Mouse (Mus musculus): ENCODE results near the gene Gm5089. TPM values are rescaled to one million over a fixed set of nuclear protein-coding genes. Genes with fewer than 3 reads are reported as not detected.

Gene Gm5089
- polyA plus RNA-seq, 2 experiments: not detected

GRCm38 (mm10) chr14:122471449-122472085 lies 20.7 kb upstream of the Gm5089 start:
- WGBS (ENCODE audit: insufficient replicate concordance): 5% methylated on average over 31 of the region's 31 CpGs
- Histone ChIP-seq H3K4me1 (replicated peaks; ENCODE audit: control insufficient read depth in 2 of 2, insufficient read depth in 2 of 2, low read length in 1 of 2) (no peaks in the 10 kb centered on the region), H3K27me3 (ENCODE audit: control insufficient read depth, insufficient read depth, low read length) (peaks cover 99% of the 10 kb centered on the region), H3K36me3 (replicated peaks; ENCODE audit: control insufficient read depth, insufficient read depth, low read depth) (no peaks in the 10 kb centered on the region), H3K4me3 (ENCODE audit: insufficient read depth in 1 of 2, low read depth in 2 of 2, low read length in 2 of 2) (no peak overlapping the region), H3K4me2 (ENCODE audit: low read depth) (no peak overlapping the region), H3K9ac (replicated peaks) (no peak overlapping the region), H3K27ac (no peak overlapping the region), H3K9me3 (ENCODE audit: control insufficient read depth, low read length) (no peaks in the 10 kb centered on the region)
- DNase-seq (ENCODE audit: low read depth in 3 of 3, low spot score in 3 of 3): no peak
- TF ChIP-seq EP300 (IDR thresholded peaks at IDR 0.05; ENCODE audit: low read depth) (no peak), CTCF (IDR thresholded peaks at IDR 0.05; ENCODE audit: low read depth) (no peak)
- no peak for ATAC-seq (ENCODE audit: insufficient read depth)

DNA sequence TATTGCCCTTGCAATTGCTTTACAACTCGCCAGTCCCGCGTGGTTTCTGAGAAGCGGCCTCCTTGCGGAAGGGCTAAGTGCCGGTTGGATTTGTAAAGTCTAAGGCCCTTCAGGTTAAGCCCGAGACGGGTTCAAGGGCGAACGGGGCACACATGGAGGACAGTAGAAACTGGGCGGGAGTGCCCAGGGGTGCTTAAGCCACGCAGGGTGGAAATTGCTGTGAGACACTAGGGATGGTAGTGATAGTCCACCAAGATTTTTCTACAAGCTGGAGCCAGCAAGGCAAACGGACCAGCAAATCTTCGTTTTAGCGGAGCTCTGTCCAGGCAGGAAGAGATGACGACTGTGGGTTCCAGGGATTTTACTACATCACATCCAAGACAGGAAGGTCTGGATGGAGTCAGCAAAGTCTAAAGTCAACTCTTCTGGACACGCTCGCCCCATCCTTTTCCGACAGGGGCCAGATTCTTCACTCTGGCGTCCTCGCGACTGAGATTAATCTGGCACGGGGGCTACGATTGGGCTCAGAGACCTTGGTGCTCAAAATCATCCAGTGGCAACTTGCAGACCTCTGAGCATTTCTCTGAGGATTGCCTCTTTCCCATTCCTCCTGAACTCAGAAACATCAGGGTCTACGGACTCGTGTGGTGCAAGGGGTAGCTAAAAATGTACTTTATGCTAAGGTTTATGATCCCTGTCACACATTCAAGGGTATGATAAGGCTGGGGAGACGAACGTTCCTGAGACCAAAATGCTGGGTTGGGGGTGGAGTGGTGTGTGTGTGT lies 18.2 kb upstream of the Gm5089 start:
- Histone ChIP-seq H3K4me1 (replicated peaks; ENCODE audit: control insufficient read depth in 2 of 2, insufficient read depth in 2 of 2, low read length in 1 of 2) (no peaks in the 10 kb centered on the region), H3K36me3 (replicated peaks; ENCODE audit: control insufficient read depth, insufficient read depth, low read depth) (no peaks in the 10 kb centered on the region), H3K9ac (replicated peaks) (no peak overlapping the region), H3K4me2 (ENCODE audit: low read depth) (no peak overlapping the region), H3K9me3 (ENCODE audit: control insufficient read depth, low read length) (no peaks in the 10 kb centered on the region), H3K27me3 (ENCODE audit: control insufficient read depth, insufficient read depth, low read length) (peaks cover 99% of the 10 kb centered on the region), H3K4me3 (ENCODE audit: insufficient read depth in 1 of 2, low read depth in 2 of 2, low read length in 2 of 2) (no peak overlapping the region), H3K27ac (no peak overlapping the region)
- ATAC-seq (ENCODE audit: insufficient read depth) (no peak), DNase-seq (ENCODE audit: low read depth in 3 of 3, low spot score in 3 of 3) (no peak)
- TF ChIP-seq CTCF (IDR thresholded peaks at IDR 0.05; ENCODE audit: low read depth) (no peak), EP300 (IDR thresholded peaks at IDR 0.05; ENCODE audit: low read depth) (no peak)
- 3% methylated on average over 28 of the region's 28 CpGs for WGBS (ENCODE audit: insufficient replicate concordance)

- H3K27me3 ChIP-seq (ENCODE audit: control insufficient read depth, insufficient read depth, low read length): peaks cover 99% of the 10 kb centered on the region
- H3K4me2 ChIP-seq (ENCODE audit: low read depth): no peak overlapping the region
- no peak overlapping the region for H3K4me3 ChIP-seq (ENCODE audit: insufficient read depth in 1 of 2, low read depth in 2 of 2, low read length in 2 of 2)
- no peak overlapping the region for H3K9ac ChIP-seq (replicated peaks)
- DNase-seq (ENCODE audit: low read depth in 3 of 3, low spot score in 3 of 3) (no peak), ATAC-seq (ENCODE audit: insufficient read depth) (no peak)
- H3K4me1 ChIP-seq (replicated peaks; ENCODE audit: control insufficient read depth in 2 of 2, insufficient read depth in 2 of 2, low read length in 1 of 2): no peaks in the 10 kb centered on the region
- H3K27ac ChIP-seq: no peak overlapping the region
- TF ChIP-seq EP300 (IDR thresholded peaks at IDR 0.05; ENCODE audit: low read depth) (no peak), CTCF (IDR thresholded peaks at IDR 0.05; ENCODE audit: low read depth) (no peak)
- no peaks in the 10 kb centered on the region for H3K36me3 ChIP-seq (replicated peaks; ENCODE audit: control insufficient read depth, insufficient read depth, low read depth)
- WGBS (ENCODE audit: insufficient replicate concordance): 4% methylated on average over 23 of the region's 23 CpGs
- no peaks in the 10 kb centered on the region for H3K9me3 ChIP-seq (ENCODE audit: control insufficient read depth, low read length)
These were observed 17.3 kb upstream of the Gm5089 start for GRCm38 (mm10) chr14:122467926-122468841.

DNA sequence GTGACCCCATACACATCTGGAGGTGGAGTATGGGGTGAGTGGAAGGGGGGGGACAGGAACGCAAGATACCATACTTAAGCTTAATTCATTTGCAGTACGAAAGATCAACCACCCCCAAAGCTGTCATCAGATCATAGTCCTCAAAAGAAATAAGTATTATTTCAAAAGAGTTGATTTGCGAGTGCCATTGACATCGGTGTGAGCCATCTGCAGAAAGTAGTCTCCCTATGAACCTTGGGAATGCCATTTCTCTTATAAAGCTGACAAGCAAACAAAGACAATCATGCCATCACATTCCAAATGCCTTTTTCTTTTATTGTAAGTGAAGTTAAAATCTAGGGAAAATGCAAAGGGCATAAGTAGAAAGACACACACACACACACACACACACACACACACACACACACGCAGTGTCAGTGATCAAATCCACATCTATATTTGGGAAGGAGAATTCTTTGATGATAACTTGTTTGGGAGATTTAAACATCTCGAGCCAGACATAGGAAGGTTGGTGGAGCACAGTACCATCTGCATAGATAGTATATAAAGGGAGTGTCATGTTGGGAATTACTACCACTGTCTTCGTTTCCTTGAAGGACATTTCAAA lies 15.9 kb upstream of the Gm5089 start:
- H3K27ac ChIP-seq: no peak overlapping the region
- ATAC-seq (ENCODE audit: insufficient read depth): no peak
- peaks cover 99% of the 10 kb centered on the region for H3K27me3 ChIP-seq (ENCODE audit: control insufficient read depth, insufficient read depth, low read length)
- no peaks in the 10 kb centered on the region for H3K9me3 ChIP-seq (ENCODE audit: control insufficient read depth, low read length)
- H3K36me3 ChIP-seq (replicated peaks; ENCODE audit: control insufficient read depth, insufficient read depth, low read depth): no peaks in the 10 kb centered on the region
- no peak overlapping the region for H3K4me2 ChIP-seq (ENCODE audit: low read depth)
- DNase-seq (ENCODE audit: low read depth in 3 of 3, low spot score in 3 of 3): no peak
- no peak overlapping the region for H3K9ac ChIP-seq (replicated peaks)
- TF ChIP-seq CTCF (IDR thresholded peaks at IDR 0.05; ENCODE audit: low read depth): no peak
- TF ChIP-seq EP300 (IDR thresholded peaks at IDR 0.05; ENCODE audit: low read depth): no peak
- WGBS (ENCODE audit: insufficient replicate concordance): 40% methylated on average over 7 of the region's 7 CpGs
- H3K4me3 ChIP-seq (ENCODE audit: insufficient read depth in 1 of 2, low read depth in 2 of 2, low read length in 2 of 2): no peak overlapping the region
- H3K4me1 ChIP-seq (replicated peaks; ENCODE audit: control insufficient read depth in 2 of 2, insufficient read depth in 2 of 2, low read length in 1 of 2): no peaks in the 10 kb centered on the region
